Mouse (Mus musculus): ENCODE results near the gene Foxf2. TPM values are rescaled to one million over a fixed set of nuclear protein-coding genes. Genes with fewer than 3 reads are reported as not detected.
A peak's percentile ranks its signal among the peaks of the same experiment; 100 is the strongest.

Gene Foxf2
- polyA plus RNA-seq, 2 experiments, result 5.0 to 12.8 TPM

DNA sequence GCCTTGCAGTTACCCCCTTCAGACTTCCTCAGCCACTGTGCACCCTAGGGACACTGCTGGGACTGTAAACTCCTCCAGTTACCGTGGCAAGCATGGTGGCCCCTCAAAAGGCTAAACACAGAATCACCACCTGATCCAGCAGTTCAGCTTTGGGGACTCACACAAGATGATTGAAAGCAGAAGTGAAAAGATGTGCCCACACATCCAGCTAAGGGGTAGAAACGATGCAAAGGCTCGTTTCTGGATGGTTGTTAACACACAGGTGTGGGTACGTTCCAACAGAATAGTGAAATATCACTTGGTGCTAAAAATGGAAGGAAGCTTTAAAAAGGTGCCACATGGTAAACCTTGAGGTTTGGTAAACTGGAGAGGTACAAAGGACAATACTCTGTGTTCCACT is 32.6 kb downstream of the Foxf2 start:
- Histone ChIP-seq H3K4me3 (replicated peaks; ENCODE audit: low read length) (no peak overlapping the region), H3K27me3 (ENCODE audit: control insufficient read depth, insufficient read depth, low read length) (0 out of 2 replicates have a peak, but pooled peaks cover 5% of the 10 kb centered on the region), H3K36me3 (ENCODE audit: control insufficient read depth, insufficient read depth, low read length) (no peaks in the 10 kb centered on the region), H3K4me2 (replicated peaks; ENCODE audit: low read depth, low read length, severe bottlenecking) (no peak overlapping the region), H3K4me1 (ENCODE audit: control insufficient read depth, insufficient read depth, low read length) (no peaks in the 10 kb centered on the region), H3K9ac (ENCODE audit: low read depth, low read length, severe bottlenecking) (no peak overlapping the region), H3K9me3 (ENCODE audit: control insufficient read depth, low read length) (no peaks in the 10 kb centered on the region), H3K27ac (replicated peaks; ENCODE audit: low read depth, low read length) (no peak overlapping the region)
- no peak for ATAC-seq (ENCODE audit: low FRiP score, low read depth)
- no peak for TF ChIP-seq POLR2A (IDR thresholded peaks at IDR 0.05; ENCODE audit: borderline replicate concordance, extremely low read depth, insufficient read depth, insufficient read length)
- WGBS, result 58% methylated on average over 4 of the region's 4 CpGs
- DNase-seq (ENCODE audit: low spot score), result no peak

DNA sequence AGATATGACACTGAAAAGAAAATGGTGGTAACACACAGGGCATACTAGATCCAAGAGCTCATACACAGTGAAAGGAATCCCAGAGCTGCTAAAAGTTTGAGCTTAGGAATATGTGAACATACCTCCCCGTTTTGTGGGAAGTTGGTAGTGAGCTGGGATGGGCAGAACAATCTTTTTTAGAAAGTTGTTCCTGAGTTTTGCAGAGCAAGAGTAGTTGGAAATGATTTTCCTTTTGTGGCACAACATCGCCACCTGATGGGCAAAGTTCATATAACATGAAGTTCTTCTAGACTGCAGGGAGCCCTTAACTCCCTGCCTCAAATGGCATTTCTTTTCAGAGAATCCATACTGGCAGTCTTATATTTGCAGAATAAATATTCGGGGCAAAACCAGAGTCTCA is 33.3 kb downstream of the Foxf2 start:
- Histone ChIP-seq H3K4me2 (replicated peaks; ENCODE audit: low read depth, low read length, severe bottlenecking) (no peak overlapping the region), H3K4me1 (ENCODE audit: control insufficient read depth, insufficient read depth, low read length) (no peaks in the 10 kb centered on the region), H3K4me3 (replicated peaks; ENCODE audit: low read length) (no peak overlapping the region), H3K36me3 (ENCODE audit: control insufficient read depth, insufficient read depth, low read length) (no peaks in the 10 kb centered on the region), H3K9ac (ENCODE audit: low read depth, low read length, severe bottlenecking) (no peak overlapping the region), H3K27ac (replicated peaks; ENCODE audit: low read depth, low read length) (no peak overlapping the region), H3K9me3 (ENCODE audit: control insufficient read depth, low read length) (no peaks in the 10 kb centered on the region), H3K27me3 (ENCODE audit: control insufficient read depth, insufficient read depth, low read length) (0 out of 2 replicates have a peak, but pooled peaks cover 5% of the 10 kb centered on the region)
- ATAC-seq (ENCODE audit: low FRiP score, low read depth) (no peak), DNase-seq (ENCODE audit: low spot score) (peak; percentile 90)
- WGBS, result 3% methylated on average over 3 of the region's 3 CpGs
- no peak for TF ChIP-seq POLR2A (IDR thresholded peaks at IDR 0.05; ENCODE audit: borderline replicate concordance, extremely low read depth, insufficient read depth, insufficient read length)

DNA sequence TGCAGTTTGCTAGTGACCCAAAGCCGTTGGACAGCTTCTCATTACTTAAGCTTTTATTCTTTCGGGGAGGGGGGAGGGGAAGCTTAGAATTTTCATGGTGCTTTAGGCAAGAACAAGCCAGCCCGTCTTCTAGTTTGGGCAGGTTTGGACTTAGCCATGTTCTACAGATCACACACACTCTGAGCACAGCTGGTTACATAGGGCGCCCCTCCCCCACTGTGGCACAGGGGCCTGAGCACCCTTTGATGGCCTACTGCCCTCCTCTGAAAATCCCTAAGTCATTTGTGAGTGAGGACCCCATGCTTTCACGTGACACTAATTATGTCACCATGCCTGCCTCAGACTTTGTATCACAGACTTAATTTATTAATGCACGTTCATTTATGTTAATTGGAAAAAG is 35.6 kb downstream of the Foxf2 start:
- no peak overlapping the region for H3K27ac ChIP-seq (replicated peaks; ENCODE audit: low read depth, low read length)
- no peak for TF ChIP-seq POLR2A (IDR thresholded peaks at IDR 0.05; ENCODE audit: borderline replicate concordance, extremely low read depth, insufficient read depth, insufficient read length)
- H3K4me1 ChIP-seq (ENCODE audit: control insufficient read depth, insufficient read depth, low read length), result no peaks in the 10 kb centered on the region
- no peaks in the 10 kb centered on the region for H3K36me3 ChIP-seq (ENCODE audit: control insufficient read depth, insufficient read depth, low read length)
- no peak overlapping the region for H3K4me2 ChIP-seq (replicated peaks; ENCODE audit: low read depth, low read length, severe bottlenecking)
- 0 out of 2 replicates have a peak, but pooled peaks cover 5% of the 10 kb centered on the region for H3K27me3 ChIP-seq (ENCODE audit: control insufficient read depth, insufficient read depth, low read length)
- no peaks in the 10 kb centered on the region for H3K9me3 ChIP-seq (ENCODE audit: control insufficient read depth, low read length)
- H3K9ac ChIP-seq (ENCODE audit: low read depth, low read length, severe bottlenecking), result no peak overlapping the region
- H3K4me3 ChIP-seq (replicated peaks; ENCODE audit: low read length), result no peak overlapping the region
- DNase-seq (ENCODE audit: low spot score) (no peak), ATAC-seq (ENCODE audit: low FRiP score, low read depth) (no peak)
- 43% methylated on average over 6 of the region's 6 CpGs for WGBS

DNA sequence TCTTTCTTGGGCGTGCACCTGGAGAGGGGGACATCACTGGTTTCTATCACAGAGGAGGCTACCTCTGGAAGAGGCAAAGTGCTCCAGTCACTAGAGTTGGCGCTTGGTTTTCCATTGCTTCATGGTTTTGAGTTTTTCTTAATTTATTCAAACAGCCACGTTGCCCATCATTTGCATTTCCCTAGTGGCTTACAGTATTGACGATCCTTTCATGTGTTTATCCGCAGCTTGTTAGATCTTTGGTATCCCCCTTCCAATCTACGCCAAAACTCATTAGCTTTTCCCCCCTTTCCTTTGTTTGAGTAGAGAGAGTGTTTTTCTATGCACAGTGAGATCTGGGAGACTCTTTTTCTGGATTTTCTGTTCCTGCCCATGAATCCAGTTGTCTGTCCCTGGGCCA is 39.8 kb downstream of the Foxf2 start:
- no peak for TF ChIP-seq POLR2A (IDR thresholded peaks at IDR 0.05; ENCODE audit: borderline replicate concordance, extremely low read depth, insufficient read depth, insufficient read length)
- Histone ChIP-seq H3K4me2 (replicated peaks; ENCODE audit: low read depth, low read length, severe bottlenecking) (no peak overlapping the region), H3K27me3 (ENCODE audit: control insufficient read depth, insufficient read depth, low read length) (no peaks in the 10 kb centered on the region), H3K27ac (replicated peaks; ENCODE audit: low read depth, low read length) (no peak overlapping the region), H3K9ac (ENCODE audit: low read depth, low read length, severe bottlenecking) (no peak overlapping the region), H3K4me3 (replicated peaks; ENCODE audit: low read length) (no peak overlapping the region), H3K9me3 (ENCODE audit: control insufficient read depth, low read length) (no peaks in the 10 kb centered on the region), H3K36me3 (ENCODE audit: control insufficient read depth, insufficient read depth, low read length) (no peaks in the 10 kb centered on the region), H3K4me1 (ENCODE audit: control insufficient read depth, insufficient read depth, low read length) (peaks cover 3% of the 10 kb centered on the region; the same call in 1 of the 2 replicates)
- DNase-seq (ENCODE audit: low spot score) (no peak), ATAC-seq (ENCODE audit: low FRiP score, low read depth) (no peak)
- WGBS, result 84% methylated on average over 6 of the region's 6 CpGs

DNA sequence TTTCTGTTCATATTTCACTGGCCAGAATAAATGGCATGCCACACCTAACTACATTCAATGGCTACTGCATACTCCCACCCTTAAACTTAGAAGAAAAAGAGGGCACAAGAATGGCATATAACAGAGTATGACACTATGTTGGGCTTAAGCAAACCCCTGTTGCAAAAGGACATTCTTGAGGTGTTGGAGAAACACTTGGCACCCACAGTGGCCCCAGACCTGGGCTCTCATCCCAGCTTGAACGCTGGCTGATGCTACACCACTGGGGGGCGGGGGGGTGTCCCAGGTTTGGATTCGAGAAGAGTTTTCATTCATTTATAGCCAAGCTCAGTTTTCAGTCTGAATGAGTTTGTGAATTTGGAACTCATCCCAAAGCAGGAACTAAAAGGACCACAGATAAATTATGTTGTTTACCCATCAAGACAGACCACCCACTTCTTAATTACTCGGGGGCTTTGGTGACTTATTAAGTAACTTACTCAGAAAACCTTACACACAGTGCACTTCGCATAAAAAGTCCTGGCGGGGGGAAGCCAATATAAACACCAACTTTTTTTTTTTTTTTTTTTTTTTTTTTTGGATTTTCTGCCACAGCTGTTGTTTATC is 42.4 kb downstream of the Foxf2 start:
- DNase-seq (ENCODE audit: low spot score) (no peak), ATAC-seq (ENCODE audit: low FRiP score, low read depth) (no peak)
- Histone ChIP-seq H3K27me3 (ENCODE audit: control insufficient read depth, insufficient read depth, low read length) (no peaks in the 10 kb centered on the region), H3K36me3 (ENCODE audit: control insufficient read depth, insufficient read depth, low read length) (no peaks in the 10 kb centered on the region), H3K9me3 (ENCODE audit: control insufficient read depth, low read length) (no peaks in the 10 kb centered on the region), H3K4me1 (ENCODE audit: control insufficient read depth, insufficient read depth, low read length) (peaks cover 3% of the 10 kb centered on the region; the same call in 1 of the 2 replicates), H3K9ac (ENCODE audit: low read depth, low read length, severe bottlenecking) (no peak overlapping the region), H3K4me3 (replicated peaks; ENCODE audit: low read length) (no peak overlapping the region), H3K27ac (replicated peaks; ENCODE audit: low read depth, low read length) (no peak overlapping the region), H3K4me2 (replicated peaks; ENCODE audit: low read depth, low read length, severe bottlenecking) (no peak overlapping the region)
- 47% methylated on average over 6 of the region's 6 CpGs for WGBS
- TF ChIP-seq POLR2A (IDR thresholded peaks at IDR 0.05; ENCODE audit: borderline replicate concordance, extremely low read depth, insufficient read depth, insufficient read length), result no peak

All from limb, embryonic 14.5 days (tissue).